Mouse (Mus musculus): ENCODE data around the gene Cacng8. TPM values are rescaled to one million over a fixed set of nuclear protein-coding genes. Genes with fewer than 3 reads are reported as not detected.
A peak's percentile ranks its signal among the peaks of the same experiment; 100 is the strongest.
"Not testable (repeated sequence)": the region's sequence is repeated elsewhere in the genome, so short reads cannot be mapped to it uniquely, and the experiment has no call there.

The Cacng8 gene
- total RNA-seq, 2 experiments from 2014 or later = not detected

DNA sequence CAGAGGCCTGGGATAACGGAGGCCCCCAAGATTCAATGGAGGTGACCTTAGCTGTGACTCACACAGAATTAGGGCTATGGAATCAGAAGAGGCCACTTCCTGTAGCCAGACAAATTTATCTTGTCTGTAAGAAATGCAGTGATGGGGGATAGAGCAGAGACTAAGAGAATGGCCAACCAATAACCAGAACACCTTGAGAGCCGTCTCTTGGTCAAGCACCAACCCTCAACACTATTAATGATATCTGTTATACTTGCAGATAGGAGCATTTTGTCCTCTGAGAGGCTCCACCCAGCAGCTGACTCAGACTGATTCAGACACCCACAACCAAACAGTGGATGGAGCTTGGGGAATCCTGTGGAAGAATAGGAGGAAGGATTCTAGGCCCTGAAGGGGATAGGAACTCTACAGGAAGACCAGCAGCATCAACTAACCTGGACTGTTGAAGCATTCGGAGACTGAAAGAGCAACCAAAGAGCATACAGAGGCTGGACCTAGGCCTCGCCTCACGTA is 5.6 kb upstream of the Cacng8 start:
- intact Hi-C loops (cut with DNase I; ENCODE audit: low total_unique reads) = no loop called here
- no peak for DNase-seq

- intact Hi-C loops (cut with DNase I; ENCODE audit: low total_unique reads) = no loop called here
These were observed 4.3 kb upstream of the Cacng8 start for GRCm38 (mm10) chr7:3386036-3386730.

GRCm38 (mm10) chr7:3387761-3388160 is 2.7 kb upstream of the Cacng8 start:
- no peak for DNase-seq
- intact Hi-C loops (cut with DNase I; ENCODE audit: low total_unique reads) = no loop called here

More at GRCm38 (mm10) chr7:3386036-3386730, 4.3 kb upstream of the Cacng8 start:
- no peak for DNase-seq

- no peak for DNase-seq
- intact Hi-C loops (cut with DNase I; ENCODE audit: low total_unique reads) = no loop called here
These were observed 1.6 kb upstream of the Cacng8 start for GRCm38 (mm10) chr7:3388885-3389284.

GRCm38 (mm10) chr7:3389444-3390412 is 755 bp upstream of the Cacng8 start:
- DNase-seq = no peak
- intact Hi-C loops (cut with DNase I; ENCODE audit: low total_unique reads) = no loop called here

- no peak for DNase-seq
- intact Hi-C loops (cut with DNase I; ENCODE audit: low total_unique reads) = no loop called here
These were observed 583 bp downstream of the Cacng8 start for GRCm38 (mm10) chr7:3391081-3391451.

- intact Hi-C loops (cut with DNase I; ENCODE audit: low total_unique reads) = no loop called here
- no peak for DNase-seq
These were observed 1.3 kb downstream of the Cacng8 start for GRCm38 (mm10) chr7:3391809-3392208.

GRCm38 (mm10) chr7:3397355-3397754 is 6.9 kb downstream of the Cacng8 start:
- intact Hi-C loops (cut with DNase I; ENCODE audit: low total_unique reads) = no loop called here
- DNase-seq = no peak

GRCm38 (mm10) chr7:3397797-3398196 is 7.3 kb downstream of the Cacng8 start:
- intact Hi-C loops (cut with DNase I; ENCODE audit: low total_unique reads) = no loop called here
- DNase-seq = no peak

DNA sequence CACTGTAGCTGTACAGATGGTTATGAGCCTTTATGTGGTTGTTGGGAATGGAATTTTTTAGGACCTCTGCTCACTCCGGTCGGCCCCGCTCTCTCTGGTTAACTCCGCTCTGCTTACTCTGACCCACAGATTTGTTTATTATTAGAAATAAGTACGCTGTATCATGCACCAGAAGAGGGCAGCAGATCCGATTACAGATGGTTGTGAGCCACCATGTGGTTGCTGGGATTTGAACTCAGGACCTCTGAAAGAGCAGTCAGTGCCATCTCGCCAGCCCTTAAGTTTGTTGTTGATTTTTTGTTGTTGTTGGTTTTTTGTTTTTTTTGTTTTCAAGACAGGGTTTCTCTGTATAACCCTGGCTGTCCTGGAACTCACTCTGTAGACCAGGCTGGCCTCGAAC is 7.9 kb downstream of the Cacng8 start:
- intact Hi-C loops (cut with DNase I; ENCODE audit: low total_unique reads); DNase-seq: not testable (repeated sequence)

DNA sequence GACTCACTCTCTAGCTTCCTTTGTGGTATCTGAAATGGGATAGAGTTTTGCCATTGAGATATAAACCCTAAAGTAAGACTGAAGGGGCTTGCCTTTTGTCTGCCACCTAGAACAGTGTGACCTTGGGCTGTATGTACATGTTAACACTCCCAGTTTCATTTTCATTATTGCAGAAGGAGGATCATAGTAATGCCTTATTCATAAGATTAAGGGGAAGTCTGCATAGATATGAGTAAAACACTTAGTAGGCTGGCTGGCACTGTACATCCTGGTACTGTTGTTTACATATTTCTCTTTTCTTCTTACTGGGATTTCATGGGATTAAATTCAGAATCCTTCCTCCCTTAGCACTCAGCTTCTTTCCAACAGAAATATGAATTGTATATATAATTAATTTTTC is 9.5 kb downstream of the Cacng8 start:
- intact Hi-C loops (cut with DNase I; ENCODE audit: low total_unique reads) = no loop called here
- no peak for DNase-seq

DNA sequence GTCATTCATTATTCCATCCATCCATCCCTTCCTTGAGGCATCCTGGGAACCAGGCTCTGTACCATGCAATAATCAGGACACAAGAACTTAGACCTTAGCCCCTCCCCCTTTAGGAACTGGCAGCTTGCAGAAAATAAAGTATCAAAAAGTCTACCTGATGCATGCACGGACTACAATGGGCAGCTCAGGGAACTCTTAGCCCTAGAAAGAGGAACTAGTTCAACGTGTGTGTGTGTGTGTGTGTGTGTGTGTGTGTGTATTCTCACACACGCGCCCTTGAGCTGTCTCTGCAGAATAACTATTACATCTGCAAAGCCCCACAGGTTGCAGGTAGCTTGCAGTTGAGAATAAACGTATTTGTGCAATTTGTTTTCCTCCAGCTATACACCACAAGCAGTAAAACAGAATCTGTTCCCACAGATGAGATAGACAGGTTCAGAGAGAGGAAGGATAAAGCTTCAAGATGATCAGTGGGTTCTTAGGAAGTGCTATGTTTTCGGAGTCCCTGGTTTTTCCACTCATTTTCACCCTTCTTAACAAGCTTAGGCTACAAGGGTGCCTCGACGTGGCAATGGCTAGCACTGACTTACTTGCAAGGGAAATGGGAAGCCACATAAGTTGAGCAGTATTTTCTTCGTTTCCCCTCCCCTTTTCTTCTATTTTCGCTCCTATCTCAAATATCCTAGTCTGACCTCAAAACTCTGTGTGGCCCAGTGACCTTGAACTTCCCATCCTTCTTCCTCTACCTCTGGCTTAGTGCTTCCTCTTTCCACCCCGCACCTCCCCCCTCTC is 19.4 kb downstream of the Cacng8 start:
- intact Hi-C loops (cut with DNase I; ENCODE audit: low total_unique reads) = no loop called here
- no peak for DNase-seq

- intact Hi-C loops (cut with DNase I; ENCODE audit: low total_unique reads) = no loop called here
- no peak for DNase-seq
These were observed 20.9 kb downstream of the Cacng8 start for GRCm38 (mm10) chr7:3411160-3411941.

- intact Hi-C loops (cut with DNase I; ENCODE audit: low total_unique reads) = no loop called here
- no peak for DNase-seq
These were observed 21.6 kb downstream of the Cacng8 start for GRCm38 (mm10) chr7:3412036-3412435.

- intact Hi-C loops (cut with DNase I; ENCODE audit: low total_unique reads) = no loop called here
These were observed 24.4 kb downstream of the Cacng8 start for GRCm38 (mm10) chr7:3414888-3415287.

DNA sequence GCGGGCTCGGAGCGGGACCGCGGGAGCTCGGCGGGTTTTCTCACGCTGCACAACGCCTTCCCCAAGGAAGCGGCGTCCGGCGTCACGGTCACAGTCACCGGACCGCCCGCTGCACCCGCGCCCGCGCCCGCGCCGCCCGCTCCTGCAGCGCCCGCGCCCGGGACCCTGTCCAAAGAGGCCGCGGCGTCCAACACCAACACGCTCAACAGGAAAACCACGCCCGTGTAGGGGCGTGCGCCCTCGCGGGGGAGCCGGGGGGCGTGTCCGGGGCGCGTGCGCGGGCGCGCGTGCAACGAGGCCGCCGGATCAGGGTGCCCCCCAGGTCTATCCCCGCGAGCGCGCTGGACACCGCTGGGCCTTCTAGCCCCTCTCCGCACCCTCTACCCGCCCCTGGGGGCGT is 24.9 kb downstream of the Cacng8 start:
- peak; percentile 19 for DNase-seq
- intact Hi-C loops (cut with DNase I; ENCODE audit: low total_unique reads) = no loop called here

More at GRCm38 (mm10) chr7:3414888-3415287, 24.4 kb downstream of the Cacng8 start:
- DNase-seq = peak; percentile 28

GRCm38 (mm10) chr7:3419941-3420340 is 29.5 kb downstream of the Cacng8 start:
- intact Hi-C loops (cut with DNase I; ENCODE audit: low total_unique reads) = no loop called here
- DNase-seq = no peak

DNA sequence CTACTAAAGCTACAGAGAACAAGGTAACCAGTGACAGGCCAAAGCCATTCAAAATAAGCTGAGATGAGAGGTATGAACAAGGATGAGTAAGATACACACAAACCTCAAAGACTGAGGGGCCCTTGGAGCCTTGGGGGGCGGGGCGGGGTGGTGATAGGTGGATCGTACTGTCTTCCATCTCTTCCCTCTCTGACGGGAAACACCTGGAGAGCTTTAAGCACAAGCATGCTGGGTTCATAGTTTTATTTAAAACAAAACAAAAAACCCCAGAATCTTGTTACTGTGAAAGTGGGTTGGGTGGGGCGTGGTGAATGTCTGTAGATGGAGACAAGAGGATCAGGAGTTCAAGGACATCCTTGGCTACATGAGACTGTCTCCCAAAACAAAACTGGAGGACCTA is 30.0 kb downstream of the Cacng8 start:
- intact Hi-C loops (cut with DNase I; ENCODE audit: low total_unique reads) = no loop called here
- no peak for DNase-seq

DNA sequence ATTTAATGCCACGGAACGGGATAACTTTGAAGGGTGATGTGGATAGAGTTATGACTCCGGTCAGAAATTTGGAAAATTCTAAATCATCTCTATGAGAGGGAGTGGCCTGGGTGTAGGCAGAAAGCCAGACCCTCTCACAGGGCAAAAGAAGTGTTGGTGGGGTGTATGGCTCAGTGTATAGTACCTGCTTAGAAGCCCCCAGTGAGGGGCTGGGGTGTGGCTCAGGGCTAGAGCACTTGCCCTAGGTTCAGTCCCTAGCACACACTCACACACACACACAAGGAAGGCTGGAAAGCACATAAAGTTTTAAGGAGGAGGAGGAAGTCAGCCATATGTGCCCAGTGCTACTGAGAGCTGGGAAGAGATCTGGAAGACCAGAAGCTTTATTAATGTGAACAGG is 30.8 kb downstream of the Cacng8 start:
- no peak for DNase-seq
- intact Hi-C loops (cut with DNase I; ENCODE audit: low total_unique reads) = no loop called here

All from gastrocnemius, postnatal 14 days (tissue).